Mouse (Mus musculus) lung, adult 2 months (tissue): ENCODE measurements at regions not wholly inside any gene's neighbourhood (a gene's known extent, or its start where the extent isn't known, plus 50 kb on each side); places are given as distances from the start of the nearest gene placed in this dataset.

Source experiments
- CTCF ChIP-seq: fragments of 200-500 bp; IDR thresholded peaks from 2 replicates; pipeline ENCODE4 v1.5.1; 2011; ENCODE audit warnings: mild to moderate bottlenecking, low read length, control low read depth; ENCODE audit not compliant: insufficient read depth
- POLR2A ChIP-seq: fragments of 200-500 bp; IDR thresholded peaks from 2 replicates; pipeline ENCODE4 v1.6.1; 2011; ENCODE audit warnings: low read depth, mild to moderate bottlenecking, control low read depth, low read length, borderline replicate concordance; ENCODE audit errors: extremely low read depth

DNA sequence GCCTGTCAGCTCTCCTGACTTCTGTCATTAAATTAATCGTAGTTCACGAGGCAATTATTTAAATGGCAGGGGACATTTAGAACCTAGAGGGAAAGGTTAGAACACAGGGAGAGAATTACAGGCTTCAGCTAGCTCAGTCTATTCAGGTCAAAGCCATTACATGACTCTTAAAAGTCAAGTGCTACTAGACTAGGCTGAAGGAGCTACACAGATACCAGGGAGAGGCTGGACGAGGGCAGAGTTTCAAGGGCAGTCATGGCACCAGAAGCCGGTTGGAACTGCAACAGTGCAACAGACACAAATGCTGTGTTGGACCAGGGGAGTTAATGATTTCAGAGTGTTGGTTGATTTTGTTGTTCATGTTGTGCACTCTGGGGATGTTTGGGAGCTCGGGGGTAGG is 254.5 kb downstream of the Hhipl2 start:
- TF ChIP-seq CTCF (no peak), POLR2A (no peak)
